Mouse (Mus musculus) liver, embryonic 14.5 days (tissue): ENCODE results near the gene Arid4a. TPM values are rescaled to one million over a fixed set of nuclear protein-coding genes. Genes with fewer than 3 reads are reported as not detected.

Source experiments
- ATAC-seq: fragments of 200-750 bp; cut with Nextera tagmentation; 2 replicates; pipeline ENCODE4 v1.8.0; 2017; ENCODE audit warnings: moderate number of reproducible peaks, mild to moderate bottlenecking, moderate library complexity; ENCODE audit not compliant: insufficient read depth
- DNase-seq, 3 experiments: peaks; one replicate each; pipeline ENCODE4 v3.0.0-alpha.2; 2012 to 2013; ENCODE audit warnings: low read depth in 3 of 3, low spot score in 3 of 3
- H3K27ac ChIP-seq: fragments of 300-500 bp; sonication (generic); 2 replicates; pipeline ENCODE4 v1.5.1; 2014; ENCODE audit warnings: moderate library complexity, mild to moderate bottlenecking, control low read depth, inconsistent platforms
- H3K27me3 ChIP-seq: fragments of 300-500 bp; sonication (generic); 2 replicates; pipeline ENCODE4 v1.6.1; 2014; ENCODE audit warnings: mild to moderate bottlenecking, low read length, moderate library complexity; ENCODE audit not compliant: control insufficient read depth, insufficient read depth
- H3K36me3 ChIP-seq: fragments of 300-500 bp; sonication (generic); replicated peaks from 2 replicates; pipeline ENCODE4 v1.6.1; 2014; ENCODE audit warnings: low read depth; ENCODE audit not compliant: control insufficient read depth, insufficient read depth
- H3K4me1 ChIP-seq, 2 experiments: fragments of 200-500 bp in 1 of 2; fragments of 300-500 bp in 1 of 2; sonication (generic) in 1 of 2; replicated peaks; 2 replicates each; pipeline ENCODE4 v1.6.1; 2012 to 2014; ENCODE audit warnings: antibody characterized with exemption in 1 of 2, inconsistent platforms in 1 of 2, low read length in 1 of 2; ENCODE audit not compliant: control insufficient read depth in 2 of 2, insufficient read depth in 2 of 2
- H3K4me2 ChIP-seq: fragments of 300-500 bp; sonication (generic); 2 replicates; pipeline ENCODE4 v1.6.1; 2014; ENCODE audit warnings: low read depth, mild to moderate bottlenecking, control low read depth, moderate library complexity
- H3K4me3 ChIP-seq, 2 experiments: fragments of 200-500 bp in 1 of 2; fragments of 300-500 bp in 1 of 2; sonication (generic) in 1 of 2; 2 replicates each; pipeline ENCODE4 v1.5.1; 2012 to 2014; ENCODE audit warnings: low read depth in 2 of 2, low read length in 2 of 2, mild to moderate bottlenecking in 2 of 2, control low read depth in 1 of 2, inconsistent platforms in 1 of 2, moderate library complexity in 1 of 2; ENCODE audit not compliant: insufficient read depth in 1 of 2
- H3K9ac ChIP-seq: fragments of 300-500 bp; sonication (generic); replicated peaks from 2 replicates; pipeline ENCODE4 v1.6.1; 2014; ENCODE audit warnings: mild to moderate bottlenecking, control low read depth, moderate library complexity
- H3K9me3 ChIP-seq: fragments of 300-500 bp; sonication (generic); 2 replicates; pipeline ENCODE4 v1.6.1; 2016; ENCODE audit warnings: low read length, mixed read lengths; ENCODE audit not compliant: control insufficient read depth
- CTCF ChIP-seq: IDR thresholded peaks from 2 replicates; pipeline ENCODE4 v1.5.1; 2016; ENCODE audit warnings: antibody characterized with exemption, low read depth, control low read depth
- EP300 ChIP-seq: IDR thresholded peaks from 2 replicates; pipeline ENCODE4 v1.6.1; 2016; ENCODE audit warnings: antibody characterized with exemption, low read depth
- WGBS: fragments of 180-500 bp; shearing (Covaris S2); extraction: QIAGEN DNeasy Blood & Tissue Kit; methylation state at CpG from one replicate; pipeline ENCODE4 v1.1.7; 2014; ENCODE audit not compliant: insufficient replicate concordance; 5-methylcytosine and 5-hydroxymethylcytosine counted together
- polyA plus RNA-seq, 2 experiments: library from polyadenylated mRNA; depleted of rRNA in 1 of 2; stranded (reverse) in 1 of 2; unstranded in 1 of 2; fragments of >200 nt; fragmentation: Nextera tagmentation in 1 of 2; extraction: Ambion mirVana in 1 of 2; gene quantifications; 2 replicates each; pipeline versions ENCODE4 v1.2.1 to v1.2.3; 2012 to 2014

The Arid4a gene
- polyA plus RNA-seq, 2 experiments = 4.6 to 17.7 TPM

DNA sequence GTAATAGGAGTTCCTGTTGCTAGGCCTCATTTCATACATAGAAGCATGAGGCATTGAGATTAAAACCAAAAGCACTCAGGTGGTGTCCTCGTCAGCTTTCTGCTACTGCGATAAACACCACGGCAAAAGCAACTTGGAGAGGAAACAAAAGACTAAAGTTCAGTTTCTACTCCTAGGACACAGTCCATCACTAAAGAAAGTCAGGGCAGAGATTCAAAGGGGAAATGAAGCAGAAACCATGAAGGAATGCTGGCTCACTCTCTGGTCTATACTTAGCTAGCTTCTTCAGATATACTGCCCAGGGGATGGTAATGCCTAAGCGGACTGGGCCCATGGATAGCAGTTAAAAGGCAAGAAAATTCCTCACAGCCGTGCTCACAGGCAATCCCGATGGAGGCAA lies 14.3 kb upstream of the Arid4a start:
- Histone ChIP-seq H3K27me3 (no peaks in the 10 kb centered on the region), H3K4me2 (no peak overlapping the region), H3K4me3 (no peak overlapping the region), H3K36me3 (peaks cover 30% of the 10 kb centered on the region), H3K9ac (no peak overlapping the region), H3K27ac (no peak overlapping the region), H3K9me3 (no peaks in the 10 kb centered on the region), H3K4me1 (no peaks in the 10 kb centered on the region; a peak in 2 of 4 replicates)
- DNase-seq = no peak
- no peak for TF ChIP-seq CTCF
- TF ChIP-seq EP300 = no peak
- no peak for ATAC-seq
- WGBS = 82% methylated on average over 6 of the region's 6 CpGs

DNA sequence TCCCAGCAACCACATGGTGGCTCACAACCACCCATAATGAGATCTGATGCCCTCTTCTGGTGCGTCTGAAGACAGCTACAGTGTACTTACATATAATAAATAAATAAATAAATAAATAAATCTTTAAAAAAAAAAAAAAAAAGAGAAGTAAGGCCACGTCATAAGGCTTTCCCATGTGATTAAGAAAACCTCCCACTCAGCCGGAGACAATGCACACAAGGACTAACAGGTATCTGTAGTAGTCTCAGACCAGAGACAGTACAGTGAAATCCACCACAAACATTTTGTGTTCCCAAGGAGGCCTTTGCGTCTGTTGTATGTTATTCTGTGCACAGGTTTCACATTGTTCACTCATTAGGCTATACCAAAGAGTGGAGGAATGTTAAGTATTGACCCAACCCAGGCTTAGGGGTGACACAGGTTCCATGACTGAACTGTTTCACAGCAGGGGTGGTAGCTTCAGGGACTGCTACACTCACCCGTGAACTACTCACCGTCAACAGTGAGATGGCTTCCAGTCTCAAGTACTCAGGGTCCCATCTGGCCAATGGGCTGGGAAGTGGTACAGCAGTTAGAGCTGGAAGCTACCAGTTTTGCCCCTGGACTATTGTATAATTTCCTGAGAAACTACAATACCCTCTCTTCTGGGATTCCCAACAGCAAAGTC lies 11.9 kb upstream of the Arid4a start:
- no peak overlapping the region for H3K4me3 ChIP-seq

DNA sequence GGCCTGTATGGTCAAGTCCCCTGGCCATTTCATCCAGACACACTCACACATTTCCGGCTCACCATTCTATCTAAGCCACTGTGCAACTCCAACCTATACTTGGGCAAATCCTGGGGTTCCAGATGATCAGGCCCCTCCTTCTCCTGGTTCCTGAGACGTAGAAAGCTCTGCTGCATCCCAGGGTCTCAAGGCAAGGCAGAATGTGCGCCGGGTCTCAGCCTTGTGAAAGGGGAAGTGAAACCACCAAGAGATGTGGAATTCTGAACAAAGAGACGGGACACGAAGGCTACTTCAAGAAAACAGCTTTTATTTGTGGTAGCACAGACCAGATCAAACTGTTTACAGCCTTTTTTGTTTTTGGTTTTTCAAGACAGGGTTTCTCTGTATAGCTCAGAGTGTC lies 9.6 kb upstream of the Arid4a start:
- no peaks in the 10 kb centered on the region for H3K27me3 ChIP-seq
- ATAC-seq = no peak
- TF ChIP-seq EP300 (no peak), CTCF (no peak)
- H3K4me2 ChIP-seq = no peak overlapping the region
- H3K9me3 ChIP-seq = no peaks in the 10 kb centered on the region
- no peak overlapping the region for H3K9ac ChIP-seq
- no peak overlapping the region for H3K4me3 ChIP-seq
- DNase-seq = no peak
- no peak overlapping the region for H3K27ac ChIP-seq
- peaks cover 50% of the 10 kb centered on the region for H3K36me3 ChIP-seq
- no peaks in the 10 kb centered on the region for H3K4me1 ChIP-seq
- 66% methylated on average over 6 of the region's 6 CpGs for WGBS

More for the DNA sequence above, 11.9 kb upstream of the Arid4a start:
- ATAC-seq = no peak
- Histone ChIP-seq H3K4me1 (no peaks in the 10 kb centered on the region; a peak in 2 of 4 replicates), H3K36me3 (peaks cover 42% of the 10 kb centered on the region), H3K27ac (no peak overlapping the region), H3K9me3 (no peaks in the 10 kb centered on the region), H3K27me3 (no peaks in the 10 kb centered on the region), H3K4me2 (no peak overlapping the region), H3K9ac (no peak overlapping the region)
- DNase-seq = no peak
- TF ChIP-seq EP300 (no peak), CTCF (no peak)
- WGBS = 71% methylated on average over 5 of the region's 6 CpGs

DNA sequence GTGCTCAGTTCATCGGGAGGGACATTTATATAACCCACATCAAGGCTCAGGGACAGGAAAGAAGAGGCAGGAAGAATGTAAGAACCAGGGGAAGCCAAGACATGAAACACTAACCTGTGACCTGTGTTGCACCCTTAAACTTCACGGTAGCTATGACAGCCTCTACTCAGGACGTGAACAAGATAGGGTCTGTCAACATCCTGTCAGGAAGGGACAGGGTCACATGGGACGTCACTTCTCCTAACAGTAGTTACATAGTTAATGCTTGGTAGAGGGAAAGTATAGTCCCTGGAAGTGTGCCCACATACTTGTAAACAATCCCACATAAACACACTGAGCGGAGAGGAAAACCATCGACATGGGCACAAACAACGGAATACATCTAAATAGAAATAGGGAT lies 8.9 kb upstream of the Arid4a start:
- Histone ChIP-seq H3K27ac (no peak overlapping the region), H3K4me3 (no peak overlapping the region), H3K27me3 (no peaks in the 10 kb centered on the region), H3K36me3 (peaks cover 50% of the 10 kb centered on the region), H3K9ac (no peak overlapping the region), H3K4me2 (no peak overlapping the region), H3K9me3 (no peaks in the 10 kb centered on the region), H3K4me1 (no peaks in the 10 kb centered on the region)
- ATAC-seq (peak; percentile 31; the same call in 1 of the 2 replicates), DNase-seq (no peak)
- TF ChIP-seq EP300 (no peak), CTCF (no peak)
- WGBS = 68% methylated on average over 7 of the region's 7 CpGs

DNA sequence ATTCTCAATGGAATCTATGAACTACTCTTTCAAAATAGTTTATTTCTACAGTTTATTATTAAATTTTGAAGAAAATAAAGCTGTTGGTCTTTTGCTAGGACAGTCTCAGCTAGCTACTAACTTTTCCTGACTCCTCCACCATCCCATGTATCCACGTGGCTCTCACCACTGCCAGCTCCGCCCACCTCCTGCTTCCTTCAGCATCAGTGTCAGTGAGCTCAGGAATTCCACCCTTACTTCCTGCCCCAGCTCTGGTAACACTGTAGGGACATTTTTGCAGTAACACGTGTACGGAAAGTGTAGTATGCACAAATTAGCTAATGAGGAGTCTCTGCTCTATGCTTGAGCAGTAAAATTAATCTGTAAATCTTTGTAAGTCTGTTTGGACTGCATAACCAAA lies 6.0 kb upstream of the Arid4a start:
- no peak overlapping the region for H3K4me3 ChIP-seq
- 51% methylated on average over 4 of the region's 4 CpGs for WGBS
- no peak overlapping the region for H3K9ac ChIP-seq
- no peak for DNase-seq
- H3K27me3 ChIP-seq = no peaks in the 10 kb centered on the region
- no peak overlapping the region for H3K27ac ChIP-seq
- TF ChIP-seq EP300 = no peak
- no peak for TF ChIP-seq CTCF
- no peaks in the 10 kb centered on the region for H3K9me3 ChIP-seq
- ATAC-seq = no peak
- peaks cover 55% of the 10 kb centered on the region for H3K36me3 ChIP-seq
- H3K4me2 ChIP-seq = no peak overlapping the region
- H3K4me1 ChIP-seq = peaks cover 5 to 7% of the 10 kb centered on the region in 2 experiments
